Mouse (Mus musculus) hematopoietic stem cell, adult 5-6 weeks (primary cell): ENCODE data around the gene Rnf169. TPM values are rescaled to one million over a fixed set of nuclear protein-coding genes. Genes with fewer than 3 reads are reported as not detected.
A peak's percentile ranks its signal among the peaks of the same experiment; 100 is the strongest.

Experiments
- ATAC-seq, 2 experiments: fragments of 125-278 bp in 1 of 2; replicated peaks in 1 of 2; 2 replicates each; pipeline ENCODE4 v1.8.0; 2016 to 2017; ENCODE audit warnings: inconsistent platforms in 2 of 2, mild to moderate bottlenecking in 2 of 2, moderate number of reproducible peaks in 2 of 2, low read depth in 1 of 2, moderate TSS enrichment in 1 of 2; ENCODE audit not compliant: low FRiP score in 2 of 2, poor library complexity in 2 of 2, severe bottlenecking in 2 of 2, insufficient read depth in 1 of 2, low TSS enrichment in 1 of 2
- total RNA-seq: library from RNA; stranded (forward); fragments of 172-1452, 232-1000 nt; gene quantifications from 2 replicates; pipeline ENCODE4 v1.2.3, GENCODE M21; 2017

The Rnf169 gene
- total RNA-seq, 1 experiment from 2014 or later = 23.1 TPM

GRCm38 (mm10) chr7:99916741-99917319 is 63.4 kb downstream of the Rnf169 start:
- ATAC-seq = peak; percentile 47 to 65

- ATAC-seq = no peak
These were observed 64.7 kb downstream of the Rnf169 start for GRCm38 (mm10) chr7:99915511-99915910.

GRCm38 (mm10) chr7:99914316-99914715 is 65.9 kb downstream of the Rnf169 start:
- ATAC-seq = no peak

- ATAC-seq = no peak
These were observed 69.2 kb downstream of the Rnf169 start for GRCm38 (mm10) chr7:99911038-99911437.

- ATAC-seq = no peak
These were observed 72.8 kb downstream of the Rnf169 start for GRCm38 (mm10) chr7:99907463-99907862.

GRCm38 (mm10) chr7:99906346-99906745 is 73.9 kb downstream of the Rnf169 start:
- no peak for ATAC-seq

- ATAC-seq = no peak
These were observed 75.7 kb downstream of the Rnf169 start for GRCm38 (mm10) chr7:99904421-99905005.

GRCm38 (mm10) chr7:99902918-99903665 is 77.2 kb downstream of the Rnf169 start:
- ATAC-seq = no peak

- ATAC-seq = no peak
These were observed 78.0 kb downstream of the Rnf169 start for GRCm38 (mm10) chr7:99902208-99902607.

- no peak for ATAC-seq
These were observed 83.3 kb downstream of the Rnf169 start for GRCm38 (mm10) chr7:99896905-99897304.

- no peak for ATAC-seq
These were observed 85.8 kb downstream of the Rnf169 start for GRCm38 (mm10) chr7:99894478-99894877.

GRCm38 (mm10) chr7:99893967-99894366 is 86.3 kb downstream of the Rnf169 start:
- ATAC-seq = no peak

- ATAC-seq = no peak
These were observed 87.9 kb downstream of the Rnf169 start for GRCm38 (mm10) chr7:99892351-99892750.

- no peak for ATAC-seq
These were observed 88.8 kb downstream of the Rnf169 start for GRCm38 (mm10) chr7:99891471-99891870.

- no peak for ATAC-seq
These were observed 90.0 kb downstream of the Rnf169 start for GRCm38 (mm10) chr7:99890168-99890755.

- ATAC-seq = peak; percentile 75 to 80
These were observed 90.9 kb downstream of the Rnf169 start for GRCm38 (mm10) chr7:99889175-99889880.

- no peak for ATAC-seq
These were observed 92.5 kb downstream of the Rnf169 start for GRCm38 (mm10) chr7:99887743-99888142.
